Mouse (Mus musculus) kidney, embryonic 16.5 days (tissue): ENCODE results near the gene Pbx2. TPM values are rescaled to one million over a fixed set of nuclear protein-coding genes. Genes with fewer than 3 reads are reported as not detected.
A peak's percentile ranks its signal among the peaks of the same experiment; 100 is the strongest.

Source experiments
- ATAC-seq: fragments of 200-750 bp; cut with Nextera tagmentation; 2 replicates; pipeline ENCODE4 v1.8.0; 2017; ENCODE audit warnings: moderate TSS enrichment; ENCODE audit not compliant: low FRiP score, low TSS enrichment
- H3K27ac ChIP-seq: fragments of 300-500 bp; sonication (generic); 2 replicates; pipeline ENCODE4 v1.5.1; 2014; ENCODE audit warnings: low read length
- H3K27me3 ChIP-seq: fragments of 300-500 bp; sonication (generic); 2 replicates; pipeline ENCODE4 v1.6.1; 2014; ENCODE audit warnings: low read length, control low read depth, mixed read lengths; ENCODE audit not compliant: insufficient read depth
- H3K36me3 ChIP-seq: fragments of 300-500 bp; sonication (generic); 2 replicates; pipeline ENCODE4 v1.6.1; 2014; ENCODE audit warnings: low read length, control low read depth, mixed read lengths; ENCODE audit not compliant: insufficient read depth
- H3K4me1 ChIP-seq: fragments of 300-500 bp; sonication (generic); 2 replicates; pipeline ENCODE4 v1.6.1; 2014; ENCODE audit warnings: low read length, control low read depth, mixed read lengths; ENCODE audit not compliant: insufficient read depth
- H3K4me2 ChIP-seq: fragments of 300-500 bp; sonication (generic); replicated peaks from 2 replicates; pipeline ENCODE4 v1.6.1; 2014; ENCODE audit warnings: low read depth, low read length
- H3K4me3 ChIP-seq: fragments of 300-500 bp; sonication (generic); 2 replicates; pipeline ENCODE4 v1.5.1; 2014; ENCODE audit warnings: mild to moderate bottlenecking, low read length
- H3K9ac ChIP-seq: fragments of 300-500 bp; sonication (generic); replicated peaks from 2 replicates; pipeline ENCODE4 v1.6.1; 2014; ENCODE audit warnings: low read length
- H3K9me3 ChIP-seq: fragments of 300-500 bp; sonication (generic); 2 replicates; pipeline ENCODE4 v1.6.1; 2016; ENCODE audit warnings: low read length, control low read depth
- WGBS: fragments of 180-500 bp; shearing (Covaris S2); extraction: QIAGEN DNeasy Blood & Tissue Kit; methylation state at CpG from one replicate; pipeline ENCODE4 v1.1.7; 2014; 5-methylcytosine and 5-hydroxymethylcytosine counted together
- polyA plus RNA-seq: library from polyadenylated mRNA; unstranded; fragments of >200 nt; fragmentation: Nextera tagmentation; extraction: Ambion mirVana; gene quantifications from 2 replicates; pipeline ENCODE4 v1.2.1, GENCODE M21; 2015

The Pbx2 gene
- polyA plus RNA-seq, 1 experiment from 2014 or later, result 13.1 TPM

GRCm38 (mm10) chr17:34559895-34560294 is 31.2 kb upstream of the Pbx2 start:
- Histone ChIP-seq H3K36me3 (no peaks in the 10 kb centered on the region), H3K27ac (no peak overlapping the region), H3K4me3 (no peak overlapping the region), H3K27me3 (no peaks in the 10 kb centered on the region), H3K9ac (no peak overlapping the region), H3K9me3 (no peaks in the 10 kb centered on the region), H3K4me1 (peaks cover 12% of the 10 kb centered on the region), H3K4me2 (no peak overlapping the region)
- WGBS, result 25% methylated on average over 15 of the region's 15 CpGs
- no peak for ATAC-seq

- Histone ChIP-seq H3K27me3 (no peaks in the 10 kb centered on the region), H3K4me1 (peaks cover 16% of the 10 kb centered on the region), H3K4me2 (no peak overlapping the region), H3K36me3 (no peaks in the 10 kb centered on the region), H3K4me3 (no peak overlapping the region), H3K9ac (no peak overlapping the region), H3K27ac (no peak overlapping the region), H3K9me3 (no peaks in the 10 kb centered on the region)
- 85% methylated on average over 6 of the region's 6 CpGs for WGBS
- no peak for ATAC-seq
Measured at GRCm38 (mm10) chr17:34560438-34560837, 30.6 kb upstream of the Pbx2 start.

GRCm38 (mm10) chr17:34561200-34561599 is 29.9 kb upstream of the Pbx2 start:
- Histone ChIP-seq H3K4me1 (peaks cover 16% of the 10 kb centered on the region), H3K9me3 (no peaks in the 10 kb centered on the region), H3K27ac (peak overlapping the region; percentile 41; the same call in 1 of the 2 replicates), H3K4me3 (0 out of 2 replicates have a peak overlapping the region, but pooled peaks have one; percentile 6), H3K9ac (no peak overlapping the region), H3K36me3 (no peaks in the 10 kb centered on the region), H3K27me3 (no peaks in the 10 kb centered on the region), H3K4me2 (peak overlapping the region; percentile 23; the same call in 1 of the 2 replicates)
- 39% methylated on average over 8 of the region's 8 CpGs for WGBS
- no peak for ATAC-seq

GRCm38 (mm10) chr17:34562595-34562994 is 28.5 kb upstream of the Pbx2 start:
- no peak overlapping the region for H3K4me2 ChIP-seq
- H3K9me3 ChIP-seq, result no peaks in the 10 kb centered on the region
- no peak for ATAC-seq
- 50% methylated on average over 3 of the region's 3 CpGs for WGBS
- no peak overlapping the region for H3K27ac ChIP-seq
- no peaks in the 10 kb centered on the region for H3K27me3 ChIP-seq
- no peak overlapping the region for H3K9ac ChIP-seq
- H3K36me3 ChIP-seq, result no peaks in the 10 kb centered on the region
- no peak overlapping the region for H3K4me3 ChIP-seq
- peaks cover 18% of the 10 kb centered on the region for H3K4me1 ChIP-seq

- no peak for ATAC-seq
- Histone ChIP-seq H3K9me3 (no peaks in the 10 kb centered on the region), H3K27me3 (no peaks in the 10 kb centered on the region), H3K36me3 (no peaks in the 10 kb centered on the region), H3K4me2 (no peak overlapping the region), H3K4me3 (no peak overlapping the region), H3K4me1 (peaks cover 18% of the 10 kb centered on the region), H3K9ac (no peak overlapping the region), H3K27ac (no peak overlapping the region)
- whole genome bisulfite sequencing, result 55% methylated on average over 11 of the region's 11 CpGs
Measured at GRCm38 (mm10) chr17:34563354-34563753, 27.7 kb upstream of the Pbx2 start.

GRCm38 (mm10) chr17:34564003-34564421 is 27.1 kb upstream of the Pbx2 start, which contains the start of gene Notch4:
TSS of gene Notch4 (plus strand) at chr17:34564268.
- ATAC-seq, result peak; percentile 79
- Histone ChIP-seq H3K4me1 (peaks cover 18% of the 10 kb centered on the region), H3K27me3 (no peaks in the 10 kb centered on the region), H3K4me2 (peak within 1 kb of the TSS; percentile 47), H3K9me3 (no peaks in the 10 kb centered on the region), H3K4me3 (peak within 1 kb of the TSS; percentile 24), H3K36me3 (no peaks in the 10 kb centered on the region), H3K27ac (peak within 1 kb of the TSS; percentile 76), H3K9ac (peak within 1 kb of the TSS; percentile 53)
- 3% methylated on average over 6 of the region's 6 CpGs for WGBS

- Histone ChIP-seq H3K36me3 (no peaks in the 10 kb centered on the region), H3K4me3 (peak overlapping the region; percentile 24), H3K4me2 (peak overlapping the region; percentile 47), H3K27ac (peak overlapping the region; percentile 76), H3K9ac (peak overlapping the region; percentile 53), H3K27me3 (no peaks in the 10 kb centered on the region), H3K4me1 (peaks cover 18% of the 10 kb centered on the region), H3K9me3 (no peaks in the 10 kb centered on the region)
- WGBS, result 29% methylated on average over 3 of the region's 3 CpGs
- peak; percentile 39 for ATAC-seq
Measured at GRCm38 (mm10) chr17:34564796-34565195, 26.3 kb upstream of the Pbx2 start.

- 67% methylated on average over 9 of the region's 9 CpGs for whole genome bisulfite sequencing
- no peaks in the 10 kb centered on the region for H3K9me3 ChIP-seq
- no peak for ATAC-seq
- H3K4me2 ChIP-seq, result no peak overlapping the region
- H3K36me3 ChIP-seq, result no peaks in the 10 kb centered on the region
- no peak overlapping the region for H3K9ac ChIP-seq
- H3K27ac ChIP-seq, result no peak overlapping the region
- no peak overlapping the region for H3K4me3 ChIP-seq
- H3K4me1 ChIP-seq, result peaks cover 18% of the 10 kb centered on the region
- no peaks in the 10 kb centered on the region for H3K27me3 ChIP-seq
Measured at GRCm38 (mm10) chr17:34567311-34567710, 23.8 kb upstream of the Pbx2 start.

GRCm38 (mm10) chr17:34568421-34568820 is 22.6 kb upstream of the Pbx2 start:
- Histone ChIP-seq H3K4me1 (peaks cover 18% of the 10 kb centered on the region), H3K36me3 (no peaks in the 10 kb centered on the region), H3K4me2 (no peak overlapping the region), H3K27me3 (no peaks in the 10 kb centered on the region), H3K27ac (no peak overlapping the region), H3K9ac (no peak overlapping the region), H3K4me3 (no peak overlapping the region), H3K9me3 (no peaks in the 10 kb centered on the region)
- no peak for ATAC-seq
- WGBS, result 83% methylated on average over 13 of the region's 13 CpGs

GRCm38 (mm10) chr17:34569919-34570318 is 21.1 kb upstream of the Pbx2 start:
- ATAC-seq, result no peak
- Histone ChIP-seq H3K9me3 (no peaks in the 10 kb centered on the region), H3K9ac (no peak overlapping the region), H3K4me2 (no peak overlapping the region), H3K4me1 (0 out of 2 replicates have a peak, but pooled peaks cover 7% of the 10 kb centered on the region), H3K4me3 (no peak overlapping the region), H3K27me3 (no peaks in the 10 kb centered on the region), H3K27ac (no peak overlapping the region), H3K36me3 (no peaks in the 10 kb centered on the region)
- 62% methylated on average over 4 of the region's 4 CpGs for WGBS
